Mouse (Mus musculus) kidney, postnatal 4 days (tissue): Measurements from ENCODE around the gene Ankrd34b.

Source experiments
- DNase-seq, 2 experiments: peaks; one replicate each; pipeline ENCODE4 v3.0.0; 2021; ENCODE audit warnings: mixed read lengths in 2 of 2

Gene Ankrd34b

DNA sequence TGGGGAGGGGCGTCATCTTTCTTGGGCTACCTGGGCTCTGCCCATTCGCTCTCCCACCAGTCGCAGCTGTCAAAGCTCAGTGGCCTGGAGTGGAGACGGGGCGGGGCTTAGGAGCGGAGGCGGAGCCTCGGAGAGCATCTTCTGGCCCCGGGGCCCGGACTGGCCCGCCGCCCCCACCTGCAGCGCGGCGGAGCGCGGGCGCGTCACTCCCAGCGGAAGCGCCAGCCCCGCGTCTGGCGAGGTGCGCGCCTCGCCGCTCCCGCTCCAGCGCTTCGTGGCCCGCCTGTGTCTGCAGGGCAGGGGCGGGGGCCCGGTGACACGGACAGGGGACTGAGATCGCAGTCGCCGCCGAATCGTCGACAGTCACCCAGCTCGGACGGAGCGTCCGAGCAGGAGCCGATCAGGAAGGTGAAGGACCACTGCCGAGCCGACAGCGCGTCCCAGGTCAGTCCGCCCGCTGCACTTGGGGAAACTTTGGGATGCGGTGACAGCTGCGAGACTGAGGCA, at the start of gene Ankrd34b:
Ankrd34b (plus strand) TSS at position 139 of the 507 bp plus-strand sequence.
- peak; percentile 65 to 73 for DNase-seq

DNA sequence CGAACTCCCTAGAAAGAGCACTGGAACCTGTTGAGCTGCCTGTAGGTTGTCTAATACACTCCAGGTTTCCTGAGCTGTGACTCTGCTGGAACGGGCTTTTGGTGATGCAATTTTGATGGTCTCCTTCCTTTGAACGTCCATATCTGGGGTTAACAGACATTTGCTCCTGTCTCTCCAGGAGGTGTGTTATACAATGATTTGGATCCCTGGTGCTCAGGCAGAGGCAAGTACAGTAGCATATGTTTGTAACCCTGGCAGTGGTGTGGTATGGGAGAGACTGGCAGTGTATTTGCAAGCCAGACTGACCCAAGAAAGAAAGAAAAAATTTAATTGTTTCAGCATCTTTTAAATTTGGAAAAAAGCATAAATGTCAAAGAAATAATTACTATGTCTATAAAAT, 38.3 kb upstream of the Ankrd34b start:
- DNase-seq: no peak

DNA sequence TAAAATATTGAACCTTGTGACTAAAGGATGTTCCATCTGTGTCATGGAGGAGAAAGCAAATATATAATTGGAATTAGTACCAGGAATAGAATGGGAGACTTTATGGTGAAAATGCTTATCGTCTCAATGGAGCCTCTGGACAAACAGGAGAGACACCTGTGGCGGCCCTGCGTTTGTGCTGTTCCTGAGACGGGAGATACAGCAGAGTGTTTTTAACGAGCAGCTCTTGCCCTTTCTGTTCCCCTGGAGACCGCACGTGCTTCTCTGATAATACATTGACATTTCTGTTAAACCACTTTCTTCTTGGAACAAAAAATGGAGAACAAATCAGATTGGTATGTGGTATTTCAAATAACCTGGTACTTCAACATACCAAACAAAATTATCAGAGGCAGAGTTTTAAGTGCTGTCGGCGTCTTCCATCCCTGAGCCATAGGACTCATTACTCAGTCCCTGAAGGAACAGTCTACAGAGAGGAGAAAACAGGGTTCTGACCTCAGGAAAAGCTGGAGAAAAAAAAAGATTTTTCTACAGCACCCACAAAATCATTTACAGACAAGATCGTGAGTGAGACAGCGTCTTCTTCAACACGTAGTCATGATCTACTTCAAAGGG, 32.5 kb upstream of the Ankrd34b start:
- peak in 1 of 2 experiments; percentile 5 for DNase-seq

DNA sequence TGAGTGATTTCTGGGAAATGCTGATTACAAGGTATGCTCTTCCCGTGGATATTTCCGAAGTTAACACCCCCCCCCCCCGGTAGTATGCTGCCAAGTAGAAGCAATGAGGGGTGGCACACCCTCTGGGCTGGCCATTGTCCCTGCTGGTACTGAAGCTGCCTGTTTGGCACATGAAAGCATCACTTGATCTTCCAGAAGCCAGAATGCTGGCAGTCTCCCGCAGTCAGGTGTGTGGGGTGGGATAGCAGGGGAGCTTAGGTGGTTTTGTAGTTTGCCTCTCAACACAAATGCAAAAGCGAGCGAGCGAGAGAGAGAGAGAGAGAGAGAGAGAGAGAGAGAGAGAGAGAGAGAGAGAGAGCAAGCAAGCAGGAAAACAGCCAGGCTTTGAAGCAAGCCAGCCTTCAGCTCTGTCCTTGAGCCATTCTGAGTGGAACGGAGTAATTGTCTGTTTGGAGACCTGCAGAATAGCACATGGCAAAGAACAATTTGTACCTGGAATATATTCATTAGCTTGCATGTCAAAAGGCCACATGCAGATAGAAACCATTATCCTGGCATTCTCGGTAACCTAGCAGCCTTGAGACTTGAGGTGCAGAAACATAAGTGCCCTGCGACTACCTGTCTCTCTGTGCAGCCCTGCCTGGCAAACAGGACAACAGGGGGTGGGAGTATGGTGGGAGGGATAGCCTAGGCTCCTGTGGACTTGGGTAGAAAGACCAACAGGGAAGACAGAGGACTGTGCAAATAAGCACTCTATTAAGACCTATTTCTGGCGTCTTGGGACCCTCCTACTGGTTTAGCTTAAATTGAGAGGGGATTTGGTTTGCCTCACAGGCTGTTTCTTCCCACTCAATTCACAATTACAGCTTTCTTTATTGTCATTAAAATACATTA, 27.0 kb upstream of the Ankrd34b start:
- DNase-seq: no peak

DNA sequence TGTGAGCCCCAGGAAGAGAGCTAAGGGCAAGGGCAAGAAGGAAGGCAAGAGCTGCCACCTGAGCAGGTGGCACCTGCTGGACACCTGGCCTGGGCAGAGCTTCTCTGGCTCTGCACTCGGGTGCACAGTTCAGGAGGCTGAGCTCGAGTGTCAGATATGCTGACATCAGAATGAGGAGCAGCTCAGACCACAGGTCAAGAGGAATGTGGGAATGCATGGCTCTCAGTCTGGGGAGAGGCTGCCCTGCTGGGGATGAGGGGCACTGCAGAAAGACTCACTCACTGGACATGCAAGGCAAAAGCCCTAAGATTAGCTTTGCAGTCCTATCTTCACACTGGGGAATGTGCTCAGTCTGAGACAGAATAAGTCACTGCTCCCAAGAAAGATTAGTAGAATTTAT, 23.6 kb upstream of the Ankrd34b start:
- DNase-seq: peak; percentile 19 to 42

DNA sequence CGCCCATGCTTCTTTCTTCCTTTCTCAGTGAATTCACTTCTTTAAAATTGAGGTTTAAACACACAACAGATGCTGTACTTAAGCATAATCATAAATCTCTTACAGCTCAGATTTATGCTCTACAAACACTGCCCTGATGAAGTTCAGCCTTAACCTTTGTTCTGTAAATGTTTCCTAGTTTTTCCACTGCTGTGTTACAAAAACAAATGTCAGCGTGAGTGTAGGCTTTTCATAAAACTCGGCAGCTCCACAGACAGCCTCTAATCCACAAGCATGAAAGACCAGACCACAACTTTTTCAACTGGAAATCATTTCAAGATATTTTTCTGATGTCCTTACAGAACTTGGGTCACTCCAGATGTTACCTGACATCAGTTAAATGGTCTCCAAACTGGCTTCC, 22.2 kb upstream of the Ankrd34b start:
- DNase-seq: no peak

DNA sequence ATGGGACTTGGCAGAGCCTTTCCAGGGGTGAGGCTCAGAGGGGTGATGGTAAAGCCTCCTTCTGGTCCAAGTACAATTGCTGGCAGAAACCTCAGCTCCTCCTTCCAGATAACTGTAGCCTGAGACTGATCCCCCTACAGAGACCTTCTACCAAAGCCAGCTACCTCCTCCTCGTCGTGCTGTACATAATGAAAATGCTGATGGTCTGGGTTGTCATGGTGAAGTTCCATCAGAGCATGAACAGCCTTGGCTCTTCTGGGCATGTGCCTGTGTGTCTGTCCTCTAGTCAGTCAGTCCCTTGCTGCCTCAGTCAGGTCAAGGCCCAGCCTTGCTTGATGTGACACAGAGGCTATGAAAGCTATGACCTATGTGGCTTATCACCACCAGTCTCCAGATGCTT, 15.2 kb upstream of the Ankrd34b start:
- no peak for DNase-seq

DNA sequence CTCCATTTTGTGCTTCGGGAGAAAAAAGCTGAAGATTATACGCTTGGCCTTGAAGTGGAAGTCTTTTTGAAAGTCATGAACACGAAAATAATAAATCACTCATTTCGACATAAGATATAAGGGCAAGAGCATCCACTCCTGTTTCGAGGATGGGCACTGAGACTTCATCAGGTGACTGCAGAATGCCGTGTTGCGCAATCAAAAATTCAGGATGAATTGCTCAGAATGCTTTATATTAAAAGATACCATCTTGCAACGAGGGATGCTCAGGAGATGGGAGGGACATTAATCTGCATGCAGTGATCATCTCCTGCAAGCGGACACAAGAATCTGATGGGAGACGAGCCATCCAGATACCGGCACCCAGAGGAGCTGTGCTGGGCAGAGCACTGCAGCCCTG, 6.1 kb upstream of the Ankrd34b start:
- DNase-seq: no peak

DNA sequence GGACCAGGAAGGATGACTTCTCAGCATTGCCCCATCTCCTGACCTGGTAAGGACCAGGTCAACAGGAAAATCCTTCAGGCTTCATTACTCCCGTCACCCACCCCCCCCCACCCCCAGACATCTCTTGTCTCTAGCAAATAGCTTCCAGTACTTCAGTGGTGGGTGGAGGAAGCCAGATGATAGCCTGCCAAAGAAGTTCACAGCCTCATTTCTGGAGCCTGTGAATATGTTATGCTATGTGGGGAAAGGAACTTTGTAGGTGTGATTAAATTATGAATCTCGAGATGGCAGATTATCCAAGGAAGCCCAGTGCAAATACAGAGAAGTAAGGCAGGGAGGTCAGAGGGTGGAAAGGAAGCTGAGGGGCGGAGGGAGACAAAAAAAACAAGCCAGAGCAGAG, 2.0 kb upstream of the Ankrd34b start:
- DNase-seq: no peak

DNA sequence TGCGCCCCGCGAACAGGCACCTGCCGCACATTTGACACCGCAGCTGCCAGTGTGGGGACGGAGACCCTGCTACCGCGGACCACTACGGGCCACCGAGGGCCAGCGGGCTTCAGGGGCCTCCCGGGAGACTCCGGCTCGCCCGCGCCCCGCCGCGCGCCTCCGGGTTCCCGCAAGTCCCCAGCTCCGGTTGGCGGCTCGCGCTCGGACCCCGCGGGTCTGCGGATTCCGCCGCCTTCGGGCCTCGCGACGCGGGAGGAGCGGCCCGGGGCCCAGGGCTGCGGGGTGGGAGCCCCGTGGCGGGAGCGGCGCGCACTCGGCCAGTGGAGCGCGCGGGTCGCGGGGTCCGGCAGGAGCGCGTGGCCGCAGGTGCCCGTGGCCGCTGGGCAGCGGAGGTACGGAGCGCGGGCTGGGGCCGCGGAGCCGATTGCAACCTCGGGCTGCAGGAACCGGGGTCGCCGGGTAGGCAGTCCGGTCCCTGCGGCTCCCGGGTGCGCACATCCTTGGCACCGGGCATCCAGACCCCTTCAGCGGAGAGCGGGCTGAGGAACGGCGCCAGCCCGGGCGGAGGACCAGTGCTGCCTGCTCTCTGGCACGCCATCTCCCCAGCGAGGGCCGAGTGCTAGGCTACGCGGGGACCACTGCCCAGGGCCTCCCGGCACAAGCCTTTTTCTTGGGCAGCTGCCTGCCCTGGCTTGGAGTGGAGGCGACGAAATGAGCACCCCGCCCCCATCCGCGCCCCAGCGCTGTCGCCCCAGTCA, 777 bp downstream of the Ankrd34b start:
- DNase-seq: peak; percentile 31 to 50

DNA sequence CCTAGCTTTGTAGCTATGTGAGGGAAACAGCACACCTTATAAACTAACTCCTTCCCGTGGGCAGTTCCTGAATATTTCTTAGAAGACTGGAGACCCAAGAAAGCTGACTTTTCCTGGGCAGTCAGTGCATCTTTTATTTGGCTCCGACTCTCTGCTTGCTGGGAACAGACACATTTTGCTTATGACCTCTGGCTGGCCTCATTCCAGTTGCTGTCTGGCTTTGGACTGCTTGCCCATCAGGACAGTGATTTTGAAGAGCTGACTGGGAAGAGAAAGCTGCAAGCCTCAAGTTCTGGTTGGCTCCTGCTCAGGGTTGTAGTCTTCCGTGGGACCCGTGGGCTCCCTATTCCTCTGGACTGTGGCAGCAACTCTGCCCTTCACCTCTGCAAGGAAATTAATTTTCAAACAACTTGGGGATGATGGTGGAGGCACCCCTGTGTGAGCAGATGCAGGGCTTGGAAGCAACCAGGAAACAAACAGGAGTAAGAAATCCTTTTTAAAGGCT, 1.7 kb downstream of the Ankrd34b start:
- DNase-seq: peak in 1 of 2 experiments; percentile 11

DNA sequence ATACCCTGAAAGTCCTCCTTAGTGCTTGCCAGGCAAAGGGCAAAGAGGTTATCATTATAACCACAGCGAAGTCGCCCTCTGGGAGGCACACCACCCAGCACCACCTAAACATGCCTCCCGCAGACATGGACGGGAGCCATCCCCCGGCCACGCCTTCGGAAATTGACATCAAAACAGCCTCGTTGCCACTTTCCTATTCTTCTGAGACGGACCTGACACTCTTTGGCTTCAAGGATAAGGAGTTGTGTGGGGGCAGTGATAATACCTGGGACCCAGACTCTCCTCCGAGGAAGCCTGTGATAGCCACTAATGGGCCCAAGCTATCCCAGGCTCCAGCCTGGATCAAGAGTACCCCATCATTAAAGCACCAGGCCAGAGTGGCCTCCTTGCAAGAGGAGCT, 13.0 kb downstream of the Ankrd34b start:
- no peak for DNase-seq

DNA sequence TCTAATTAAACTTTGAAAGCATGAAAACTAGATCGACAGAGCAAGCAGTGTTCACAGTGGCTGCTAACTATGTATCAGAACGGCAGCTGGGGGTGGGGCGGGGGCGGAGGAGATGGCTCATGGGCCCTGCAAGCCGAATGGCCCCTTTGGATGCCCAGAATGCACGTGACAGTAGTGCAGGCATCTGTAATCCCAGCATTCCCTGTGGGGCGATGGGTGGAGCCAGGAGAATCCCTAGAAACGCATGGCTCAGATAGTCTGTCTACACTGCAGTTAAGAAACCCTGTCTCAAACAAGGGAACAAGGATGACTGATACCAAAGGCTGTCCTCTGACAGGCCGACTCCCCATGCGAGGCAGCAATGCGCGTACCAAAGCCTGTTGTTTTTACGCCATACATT, 14.6 kb downstream of the Ankrd34b start:
- DNase-seq: peak in 1 of 2 experiments; percentile 6

DNA sequence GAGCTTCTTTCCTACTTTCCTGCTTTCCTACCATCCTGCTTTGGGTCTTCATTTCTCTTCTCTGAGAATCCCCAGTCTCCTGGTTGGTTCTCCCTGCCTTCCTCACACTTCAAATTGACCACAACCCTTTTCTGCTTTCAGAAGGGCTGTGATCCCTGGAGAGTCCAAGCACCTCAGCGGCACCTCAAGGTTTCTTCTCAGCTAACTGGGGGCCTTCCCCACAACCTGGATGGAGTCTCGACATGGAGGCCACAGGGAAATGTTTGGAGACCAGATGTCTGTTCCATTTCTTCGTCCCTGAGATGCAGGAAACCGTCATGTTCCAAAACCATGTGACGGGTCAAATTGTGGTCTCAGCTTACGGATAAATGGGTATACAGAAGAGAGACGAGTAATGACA, 21.2 kb downstream of the Ankrd34b start:
- DNase-seq: no peak

DNA sequence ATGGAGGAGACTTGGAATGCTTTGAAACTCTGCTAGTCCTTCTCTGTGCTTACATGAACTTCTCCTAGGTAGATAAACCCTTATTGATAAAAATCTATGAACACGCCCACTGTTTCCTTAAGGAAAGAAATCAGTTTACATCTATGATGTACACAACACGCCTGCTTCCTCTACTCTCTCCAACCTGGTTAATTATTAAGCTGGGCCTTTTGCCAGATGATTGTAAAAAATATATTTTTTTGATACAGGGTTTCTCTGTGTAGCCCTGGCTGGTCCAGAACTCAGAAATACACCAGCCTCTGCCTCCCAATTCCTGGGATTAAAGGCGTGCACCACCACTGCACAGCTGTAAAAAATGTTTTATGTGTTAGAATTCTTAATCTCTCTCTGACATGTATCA, 39.0 kb downstream of the Ankrd34b start:
- no peak for DNase-seq

DNA sequence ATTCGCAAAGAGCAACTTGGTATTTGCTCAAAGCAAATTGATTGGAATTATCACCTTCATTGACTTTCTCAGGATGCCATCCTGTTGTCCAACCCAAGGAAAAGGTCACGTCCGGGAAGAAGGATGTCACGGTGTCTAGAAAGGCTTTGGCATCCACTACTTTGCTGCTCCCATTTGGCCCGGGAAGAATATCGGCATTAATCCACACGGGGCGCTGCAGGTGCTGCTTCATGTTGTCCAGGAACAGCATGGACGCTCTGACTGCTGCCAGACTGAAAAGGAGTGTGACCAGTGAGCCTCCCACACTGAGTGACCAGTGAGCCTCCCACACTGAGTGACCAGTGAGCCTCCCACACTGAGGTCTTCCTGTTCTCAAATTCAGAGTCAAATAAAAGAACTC, 42.2 kb downstream of the Ankrd34b start:
- peak; percentile 35 to 52 for DNase-seq

DNA sequence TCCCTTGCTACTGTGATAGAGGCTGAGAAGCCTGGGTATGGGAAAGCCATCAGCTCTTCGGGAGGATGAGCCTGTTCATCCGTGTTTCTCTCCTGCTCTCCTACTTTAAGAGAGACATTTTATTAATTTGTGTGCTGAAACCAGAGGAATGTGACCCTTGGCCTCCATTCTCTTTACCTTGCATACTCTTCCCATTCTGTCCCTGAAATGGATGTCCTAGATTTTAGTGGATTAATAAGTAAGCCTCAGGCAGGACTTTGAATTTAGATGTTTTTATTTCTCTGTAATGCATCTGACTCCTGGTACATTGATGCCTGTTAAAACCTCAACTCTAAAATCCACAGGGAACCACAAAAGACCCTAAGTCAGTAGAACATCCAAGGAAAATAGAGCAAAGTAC, 43.7 kb downstream of the Ankrd34b start:
- no peak for DNase-seq

DNA sequence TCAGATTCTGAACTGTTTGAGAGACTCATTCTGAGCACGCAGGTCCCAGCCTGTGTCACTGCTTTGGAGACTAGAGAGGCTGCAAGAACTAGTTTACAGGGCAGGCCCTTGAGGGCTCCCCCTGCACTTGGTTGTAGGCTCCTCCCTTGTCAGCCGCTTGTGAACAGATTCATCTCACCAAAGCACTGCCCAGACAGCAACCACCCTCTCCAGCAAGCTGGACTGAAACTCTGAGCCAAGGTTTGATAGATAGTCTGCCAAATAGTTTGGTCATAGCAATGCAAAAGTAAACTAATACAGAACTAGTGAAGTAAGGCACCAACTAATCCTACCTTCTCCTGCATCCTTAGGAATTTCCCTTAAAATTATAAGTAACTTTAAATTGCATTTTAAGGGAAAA, 44.5 kb downstream of the Ankrd34b start:
- DNase-seq: peak in 1 of 2 experiments; percentile 12

DNA sequence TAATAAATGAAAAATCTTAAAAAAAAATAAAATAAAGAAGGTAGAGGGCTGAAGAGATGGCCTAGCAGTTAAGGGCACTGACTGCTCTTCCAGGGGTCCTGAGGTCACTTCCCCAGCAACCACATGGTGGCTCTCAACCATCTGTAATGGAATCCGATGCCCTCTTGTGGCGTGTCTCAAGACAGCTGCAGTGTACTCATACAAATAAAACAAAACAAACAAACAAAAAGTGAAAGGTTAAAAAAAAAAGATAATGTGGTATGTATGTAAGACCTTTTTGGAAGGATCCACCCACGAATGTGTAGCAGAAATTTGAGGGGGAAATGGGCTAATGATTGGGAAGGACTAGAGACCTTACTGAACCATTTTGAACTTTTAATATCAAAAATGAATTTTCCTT, 57.7 kb downstream of the Ankrd34b start:
- DNase-seq: peak; percentile 67 to 78

DNA sequence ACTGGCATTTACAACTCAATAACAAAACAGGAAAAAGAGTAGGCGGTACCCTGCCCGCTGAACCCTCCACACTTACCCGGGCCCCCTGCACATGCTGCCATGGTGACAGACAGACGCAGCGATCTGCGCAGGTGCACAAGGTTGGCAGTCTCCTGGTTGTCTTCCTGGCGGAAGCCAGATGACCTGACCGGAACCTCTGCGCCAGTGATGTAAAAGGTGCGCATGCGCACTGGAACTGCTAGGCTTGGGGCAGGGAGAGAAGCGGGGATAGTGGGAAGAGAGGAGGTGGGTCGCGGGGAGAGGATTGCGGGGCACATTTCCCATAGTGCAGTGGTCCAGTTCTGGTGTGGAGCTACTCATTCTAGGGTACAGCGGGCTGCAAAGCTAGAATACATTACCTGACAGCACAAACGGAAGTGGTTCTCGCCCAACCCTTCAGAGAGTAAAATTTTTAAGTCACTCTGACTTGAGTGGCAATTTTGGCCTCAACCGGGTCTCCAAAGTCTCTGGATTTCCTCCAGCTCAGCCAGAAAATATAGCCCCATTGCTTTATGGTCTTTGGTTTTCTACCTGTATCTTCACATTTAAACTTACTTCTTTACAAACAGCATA, 58.3 kb downstream of the Ankrd34b start, which contains the start of gene Fam151b:
Fam151b (minus strand) TSS at position 164 of the 612 bp plus-strand sequence.
- DNase-seq: peak; percentile 92 to 95

DNA sequence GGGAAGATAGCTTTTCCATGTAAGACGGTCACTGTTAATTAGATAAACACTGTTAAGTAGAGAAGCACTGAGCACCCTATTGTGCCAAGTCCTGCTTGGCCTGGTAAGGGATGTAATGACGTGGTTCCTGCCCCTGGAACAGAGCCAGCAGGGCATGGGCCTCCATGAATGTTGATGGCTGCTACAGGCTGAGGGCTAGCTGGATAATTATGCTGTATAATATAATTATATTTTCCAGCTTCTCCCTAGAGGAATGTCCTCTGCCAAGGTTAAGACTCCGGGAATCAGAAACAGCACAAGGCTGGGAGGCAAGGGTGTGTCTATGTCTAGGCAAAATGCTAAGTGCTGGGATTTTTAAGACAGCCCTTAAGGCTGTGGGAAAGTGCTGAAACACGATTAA, 65.1 kb downstream of the Ankrd34b start:
- peak; percentile 33 to 43 for DNase-seq
